Mouse (Mus musculus) liver, embryonic 13.5 days (tissue): ENCODE measurements around the gene Phip. TPM values are rescaled to one million over a fixed set of nuclear protein-coding genes. Genes with fewer than 3 reads are reported as not detected.

Experiments
- ATAC-seq: fragments of 200-750 bp; cut with Nextera tagmentation; 2 replicates; pipeline ENCODE4 v1.8.0; 2017; ENCODE audit warnings: low read depth, mild to moderate bottlenecking, moderate number of reproducible peaks, moderate library complexity
- DNase-seq: peaks from one replicate; pipeline ENCODE4 v3.0.0; 2022
- H3K27ac ChIP-seq: fragments of 300-500 bp; sonication (generic); 2 replicates; pipeline ENCODE4 v1.5.1; 2015; ENCODE audit warnings: moderate library complexity, mild to moderate bottlenecking, inconsistent platforms
- H3K27me3 ChIP-seq: fragments of 300-500 bp; sonication (generic); 2 replicates; pipeline ENCODE4 v1.6.1; 2015; ENCODE audit warnings: mild to moderate bottlenecking, inconsistent platforms
- H3K36me3 ChIP-seq: fragments of 300-500 bp; sonication (generic); 2 replicates; pipeline ENCODE4 v1.6.1; 2015; ENCODE audit warnings: mild to moderate bottlenecking, inconsistent platforms
- H3K4me1 ChIP-seq: fragments of 300-500 bp; sonication (generic); replicated peaks from 2 replicates; pipeline ENCODE4 v1.6.1; 2015; ENCODE audit warnings: inconsistent platforms
- H3K4me2 ChIP-seq: fragments of 300-500 bp; sonication (generic); 2 replicates; pipeline ENCODE4 v1.6.1; 2015; ENCODE audit warnings: inconsistent platforms, mild to moderate bottlenecking, moderate library complexity
- H3K4me3 ChIP-seq: fragments of 300-500 bp; sonication (generic); replicated peaks from 2 replicates; pipeline ENCODE4 v1.5.1; 2015; ENCODE audit warnings: mild to moderate bottlenecking, inconsistent platforms
- H3K9ac ChIP-seq: fragments of 300-500 bp; sonication (generic); 2 replicates; pipeline ENCODE4 v1.6.1; 2015; ENCODE audit warnings: mild to moderate bottlenecking, inconsistent platforms
- H3K9me3 ChIP-seq: fragments of 300-500 bp; sonication (generic); replicated peaks from 2 replicates; pipeline ENCODE4 v1.6.1; 2016; ENCODE audit warnings: inconsistent platforms
- WGBS: fragments of 180-500 bp; shearing (Covaris S2); methylation state at CpG from one replicate; pipeline ENCODE4 v1.1.7; 2015; ENCODE audit not compliant: insufficient replicate concordance; 5-methylcytosine and 5-hydroxymethylcytosine counted together
- polyA plus RNA-seq: library from polyadenylated mRNA; unstranded; fragments of >200 nt; fragmentation: Nextera tagmentation; extraction: Ambion mirVana; gene quantifications from 2 replicates; pipeline ENCODE4 v1.2.1, GENCODE M21; 2015

Gene Phip
- 25.8 and 29.5 TPM in 2 replicates for polyA plus RNA-seq

- peak within 1 kb of the TSS; percentile 96 for H3K4me3 ChIP-seq
- peak within 1 kb of the TSS; percentile 97 for H3K9ac ChIP-seq
- ATAC-seq (peak; percentile 85), DNase-seq (peak; percentile 79)
- H3K9me3 ChIP-seq = no peaks in the 10 kb centered on the region
- peaks cover 17% of the 10 kb centered on the region for H3K4me1 ChIP-seq
- WGBS = under 1% methylated on average over 57 of the region's 79 CpGs
- H3K4me2 ChIP-seq = peak within 1 kb of the TSS; percentile 76
- H3K27ac ChIP-seq = peak within 1 kb of the TSS; percentile 97
- H3K36me3 ChIP-seq = peaks cover under 1% of the 10 kb centered on the region; the same call in 1 of the 2 replicates
- no peaks in the 10 kb centered on the region for H3K27me3 ChIP-seq
Observed at GRCm38 (mm10) chr9:82975342-82976215, at the start of gene Phip. Phip (minus strand) TSS chr9:82975516.

- H3K4me1 ChIP-seq = no peaks in the 10 kb centered on the region
- ATAC-seq (no peak), DNase-seq (no peak)
- H3K36me3 ChIP-seq = no peaks in the 10 kb centered on the region
- H3K4me3 ChIP-seq = no peak overlapping the region
- H3K27ac ChIP-seq = no peak overlapping the region
- H3K9ac ChIP-seq = no peak overlapping the region
- no peaks in the 10 kb centered on the region for H3K27me3 ChIP-seq
- H3K9me3 ChIP-seq = no peaks in the 10 kb centered on the region
- WGBS = 60% methylated on average over 6 of the region's 6 CpGs
- no peak overlapping the region for H3K4me2 ChIP-seq
Observed at GRCm38 (mm10) chr9:83023724-83024123, 48.4 kb upstream of the Phip start.

GRCm38 (mm10) chr9:83014516-83014915, 39.2 kb upstream of the Phip start:
- Histone ChIP-seq H3K9me3 (no peaks in the 10 kb centered on the region), H3K9ac (no peak overlapping the region), H3K36me3 (no peaks in the 10 kb centered on the region), H3K27ac (no peak overlapping the region), H3K4me2 (no peak overlapping the region), H3K4me1 (no peaks in the 10 kb centered on the region), H3K4me3 (no peak overlapping the region), H3K27me3 (no peaks in the 10 kb centered on the region)
- WGBS = 72% methylated on average over 4 of the region's 4 CpGs
- ATAC-seq (no peak), DNase-seq (no peak)

- Histone ChIP-seq H3K27me3 (no peaks in the 10 kb centered on the region), H3K36me3 (no peaks in the 10 kb centered on the region), H3K4me2 (no peak overlapping the region), H3K4me1 (no peaks in the 10 kb centered on the region), H3K9ac (no peak overlapping the region), H3K27ac (no peak overlapping the region), H3K9me3 (no peaks in the 10 kb centered on the region), H3K4me3 (no peak overlapping the region)
- WGBS = 57% methylated on average over 1 of the region's 1 CpGs
- DNase-seq (no peak), ATAC-seq (no peak)
Observed at GRCm38 (mm10) chr9:83008306-83008705, 33.0 kb upstream of the Phip start.

- DNase-seq (no peak), ATAC-seq (no peak)
- Histone ChIP-seq H3K4me1 (no peaks in the 10 kb centered on the region), H3K4me2 (no peak overlapping the region), H3K36me3 (no peaks in the 10 kb centered on the region), H3K27me3 (no peaks in the 10 kb centered on the region), H3K9me3 (no peaks in the 10 kb centered on the region), H3K4me3 (no peak overlapping the region), H3K9ac (no peak overlapping the region), H3K27ac (no peak overlapping the region)
- 79% methylated on average over 4 of the region's 4 CpGs for WGBS
Observed at GRCm38 (mm10) chr9:83001342-83001741, 26.0 kb upstream of the Phip start.

GRCm38 (mm10) chr9:82997765-82998500, 22.6 kb upstream of the Phip start:
- no peaks in the 10 kb centered on the region for H3K9me3 ChIP-seq
- H3K4me3 ChIP-seq = no peak overlapping the region
- H3K27ac ChIP-seq = no peak overlapping the region
- H3K4me1 ChIP-seq = no peaks in the 10 kb centered on the region
- H3K9ac ChIP-seq = no peak overlapping the region
- H3K27me3 ChIP-seq = no peaks in the 10 kb centered on the region
- H3K4me2 ChIP-seq = no peak overlapping the region
- no peaks in the 10 kb centered on the region for H3K36me3 ChIP-seq
- ATAC-seq (no peak), DNase-seq (no peak)
- WGBS = 67% methylated on average over 2 of the region's 2 CpGs

- Histone ChIP-seq H3K9ac (peak overlapping the region; percentile 33; the same call in 1 of the 2 replicates), H3K4me1 (peaks cover 13% of the 10 kb centered on the region), H3K4me3 (peak overlapping the region; percentile 96), H3K27ac (no peak overlapping the region), H3K4me2 (peak overlapping the region; percentile 76), H3K27me3 (no peaks in the 10 kb centered on the region), H3K36me3 (no peaks in the 10 kb centered on the region), H3K9me3 (no peaks in the 10 kb centered on the region)
- DNase-seq (no peak), ATAC-seq (no peak)
- WGBS = 31% methylated on average over 5 of the region's 5 CpGs
Observed at GRCm38 (mm10) chr9:82976936-82977335, 1.6 kb upstream of the Phip start.

GRCm38 (mm10) chr9:82976219-82976618, 903 bp upstream of the Phip start:
- WGBS = under 1% methylated on average over 9 of the region's 9 CpGs
- Histone ChIP-seq H3K4me3 (peak overlapping the region; percentile 96), H3K4me1 (peaks cover 16% of the 10 kb centered on the region), H3K36me3 (no peaks in the 10 kb centered on the region), H3K9ac (peak overlapping the region; percentile 97), H3K4me2 (peak overlapping the region; percentile 76), H3K27me3 (no peaks in the 10 kb centered on the region), H3K9me3 (no peaks in the 10 kb centered on the region), H3K27ac (peak overlapping the region; percentile 97)
- no peak for DNase-seq
- ATAC-seq = no peak

GRCm38 (mm10) chr9:82974962-82975341, 364 bp downstream of the Phip start:
- H3K36me3 ChIP-seq = peaks cover 4% of the 10 kb centered on the region; the same call in 1 of the 2 replicates
- DNase-seq = no peak
- ATAC-seq = peak; percentile 57
- H3K4me2 ChIP-seq = peak overlapping the region; percentile 76
- no peaks in the 10 kb centered on the region for H3K27me3 ChIP-seq
- H3K27ac ChIP-seq = peak overlapping the region; percentile 97
- H3K4me3 ChIP-seq = peak overlapping the region; percentile 96
- H3K9ac ChIP-seq = peak overlapping the region; percentile 97
- peaks cover 20% of the 10 kb centered on the region for H3K4me1 ChIP-seq
- under 1% methylated on average over 33 of the region's 61 CpGs for WGBS
- H3K9me3 ChIP-seq = no peaks in the 10 kb centered on the region

- under 1% methylated on average over 72 of the region's 75 CpGs for WGBS
- peaks cover 20% of the 10 kb centered on the region for H3K4me1 ChIP-seq
- H3K4me2 ChIP-seq = peak overlapping the region; percentile 76
- ATAC-seq (peak; percentile 81), DNase-seq (peak; percentile 69)
- H3K36me3 ChIP-seq = peaks cover 4% of the 10 kb centered on the region; the same call in 1 of the 2 replicates
- peak overlapping the region; percentile 97 for H3K9ac ChIP-seq
- H3K9me3 ChIP-seq = no peaks in the 10 kb centered on the region
- peak overlapping the region; percentile 96 for H3K4me3 ChIP-seq
- H3K27ac ChIP-seq = peak overlapping the region; percentile 97
- no peaks in the 10 kb centered on the region for H3K27me3 ChIP-seq
Observed at GRCm38 (mm10) chr9:82974187-82974861, 992 bp downstream of the Phip start.
